Mouse (Mus musculus): ENCODE results near the gene Gm13694. TPM values are rescaled to one million over a fixed set of nuclear protein-coding genes. Genes with fewer than 3 reads are reported as not detected.

The Gm13694 gene
- polyA plus RNA-seq, 1 experiment from 2014 or later: not detected

GRCm38 (mm10) chr2:84019519-84020305 is 41.0 kb downstream of the Gm13694 start:
- no peak overlapping the region for H3K4me3 ChIP-seq (replicated peaks; ENCODE audit: low read length)
- H3K4me1 ChIP-seq (replicated peaks; ENCODE audit: control insufficient read depth, insufficient read depth, low read length): no peaks in the 10 kb centered on the region
- no peak overlapping the region for H3K4me2 ChIP-seq (ENCODE audit: low read length)
- H3K27ac ChIP-seq (ENCODE audit: low read length): no peak overlapping the region
- WGBS: 79% methylated on average over 8 of the region's 8 CpGs
- H3K27me3 ChIP-seq (replicated peaks; ENCODE audit: control insufficient read depth, insufficient read depth, low read length): no peaks in the 10 kb centered on the region
- H3K9ac ChIP-seq (replicated peaks; ENCODE audit: low read depth, low read length): no peak overlapping the region
- H3K9me3 ChIP-seq (ENCODE audit: control insufficient read depth, low read length): no peaks in the 10 kb centered on the region
- no peaks in the 10 kb centered on the region for H3K36me3 ChIP-seq (ENCODE audit: control insufficient read depth, insufficient read depth)
- ATAC-seq: no peak

- H3K9me3 ChIP-seq (ENCODE audit: control insufficient read depth, low read length): no peaks in the 10 kb centered on the region
- H3K9ac ChIP-seq (replicated peaks; ENCODE audit: low read depth, low read length): no peak overlapping the region
- no peak overlapping the region for H3K27ac ChIP-seq (ENCODE audit: low read length)
- no peaks in the 10 kb centered on the region for H3K36me3 ChIP-seq (ENCODE audit: control insufficient read depth, insufficient read depth)
- ATAC-seq: no peak
- no peaks in the 10 kb centered on the region for H3K27me3 ChIP-seq (replicated peaks; ENCODE audit: control insufficient read depth, insufficient read depth, low read length)
- H3K4me3 ChIP-seq (replicated peaks; ENCODE audit: low read length): no peak overlapping the region
- 0 out of 2 replicates have a peak, but pooled peaks cover 2% of the 10 kb centered on the region for H3K4me1 ChIP-seq (replicated peaks; ENCODE audit: control insufficient read depth, insufficient read depth, low read length)
- WGBS: 74% methylated on average over 2 of the region's 2 CpGs
- H3K4me2 ChIP-seq (ENCODE audit: low read length): no peak overlapping the region
Observed at GRCm38 (mm10) chr2:84021930-84022329, 43.2 kb downstream of the Gm13694 start.

GRCm38 (mm10) chr2:84022905-84023304 is 44.2 kb downstream of the Gm13694 start:
- 94% methylated on average over 2 of the region's 2 CpGs for WGBS
- Histone ChIP-seq H3K36me3 (ENCODE audit: control insufficient read depth, insufficient read depth) (no peaks in the 10 kb centered on the region), H3K9ac (replicated peaks; ENCODE audit: low read depth, low read length) (no peak overlapping the region), H3K4me1 (replicated peaks; ENCODE audit: control insufficient read depth, insufficient read depth, low read length) (0 out of 2 replicates have a peak, but pooled peaks cover 2% of the 10 kb centered on the region), H3K27me3 (replicated peaks; ENCODE audit: control insufficient read depth, insufficient read depth, low read length) (no peaks in the 10 kb centered on the region), H3K9me3 (ENCODE audit: control insufficient read depth, low read length) (no peaks in the 10 kb centered on the region), H3K4me3 (replicated peaks; ENCODE audit: low read length) (no peak overlapping the region), H3K4me2 (ENCODE audit: low read length) (no peak overlapping the region), H3K27ac (ENCODE audit: low read length) (no peak overlapping the region)
- ATAC-seq: no peak

GRCm38 (mm10) chr2:84023319-84023718 is 44.6 kb downstream of the Gm13694 start:
- H3K4me2 ChIP-seq (ENCODE audit: low read length): no peak overlapping the region
- H3K36me3 ChIP-seq (ENCODE audit: control insufficient read depth, insufficient read depth): no peaks in the 10 kb centered on the region
- no peak overlapping the region for H3K27ac ChIP-seq (ENCODE audit: low read length)
- 81% methylated on average over 2 of the region's 2 CpGs for WGBS
- no peak overlapping the region for H3K9ac ChIP-seq (replicated peaks; ENCODE audit: low read depth, low read length)
- H3K27me3 ChIP-seq (replicated peaks; ENCODE audit: control insufficient read depth, insufficient read depth, low read length): no peaks in the 10 kb centered on the region
- H3K4me1 ChIP-seq (replicated peaks; ENCODE audit: control insufficient read depth, insufficient read depth, low read length): 0 out of 2 replicates have a peak, but pooled peaks cover 2% of the 10 kb centered on the region
- H3K4me3 ChIP-seq (replicated peaks; ENCODE audit: low read length): no peak overlapping the region
- H3K9me3 ChIP-seq (ENCODE audit: control insufficient read depth, low read length): no peaks in the 10 kb centered on the region
- no peak for ATAC-seq

- Histone ChIP-seq H3K27me3 (replicated peaks; ENCODE audit: control insufficient read depth, insufficient read depth, low read length) (no peaks in the 10 kb centered on the region), H3K4me2 (ENCODE audit: low read length) (no peak overlapping the region), H3K4me3 (replicated peaks; ENCODE audit: low read length) (no peak overlapping the region), H3K9me3 (ENCODE audit: control insufficient read depth, low read length) (no peaks in the 10 kb centered on the region), H3K4me1 (replicated peaks; ENCODE audit: control insufficient read depth, insufficient read depth, low read length) (0 out of 2 replicates have a peak, but pooled peaks cover 2% of the 10 kb centered on the region), H3K9ac (replicated peaks; ENCODE audit: low read depth, low read length) (no peak overlapping the region), H3K27ac (ENCODE audit: low read length) (no peak overlapping the region), H3K36me3 (ENCODE audit: control insufficient read depth, insufficient read depth) (no peaks in the 10 kb centered on the region)
- peak; percentile 33; the same call in 1 of the 2 replicates for ATAC-seq
- 7% methylated on average over 4 of the region's 4 CpGs for WGBS
Observed at GRCm38 (mm10) chr2:84025217-84025616, 46.5 kb downstream of the Gm13694 start.

Other genes with a start within 250 kb of the Gm13694 start
- gene Fam171b, start 166.3 kb upstream of the Gm13694 start, polyA plus RNA-seq (2015; fragmentation: Nextera tagmentation; extraction: Ambion mirVana): 76.3 and 78.6 TPM in 2 replicates
- not detected in 2 replicates for gene Zswim2, start 37.7 kb upstream of the Gm13694 start, polyA plus RNA-seq (2015; fragmentation: Nextera tagmentation; extraction: Ambion mirVana)
- gene Gm13698, start 23.2 kb upstream of the Gm13694 start, polyA plus RNA-seq (2015; fragmentation: Nextera tagmentation; extraction: Ambion mirVana): not detected in 2 replicates
- gene Gm13693, start 17.4 kb upstream of the Gm13694 start, polyA plus RNA-seq (2015; fragmentation: Nextera tagmentation; extraction: Ambion mirVana): not detected in 2 replicates
- gene Gm13695, start 11.6 kb upstream of the Gm13694 start, polyA plus RNA-seq (2015; fragmentation: Nextera tagmentation; extraction: Ambion mirVana): not detected in 2 replicates
- gene Gm13696, start 5.8 kb upstream of the Gm13694 start, polyA plus RNA-seq (2015; fragmentation: Nextera tagmentation; extraction: Ambion mirVana): not detected in 2 replicates
- gene Gm13697, start 5.8 kb downstream of the Gm13694 start, polyA plus RNA-seq (2015; fragmentation: Nextera tagmentation; extraction: Ambion mirVana): not detected in 2 replicates
- gene Gm13691, start 11.6 kb downstream of the Gm13694 start, polyA plus RNA-seq (2015; fragmentation: Nextera tagmentation; extraction: Ambion mirVana): not detected in 2 replicates